Mouse (Mus musculus): Measurements from ENCODE around the gene Zfp39.
"Not testable (repeated sequence)": the region's sequence is repeated elsewhere in the genome, so short reads cannot be mapped to it uniquely, and the experiment has no call there.

Gene Zfp39

DNA sequence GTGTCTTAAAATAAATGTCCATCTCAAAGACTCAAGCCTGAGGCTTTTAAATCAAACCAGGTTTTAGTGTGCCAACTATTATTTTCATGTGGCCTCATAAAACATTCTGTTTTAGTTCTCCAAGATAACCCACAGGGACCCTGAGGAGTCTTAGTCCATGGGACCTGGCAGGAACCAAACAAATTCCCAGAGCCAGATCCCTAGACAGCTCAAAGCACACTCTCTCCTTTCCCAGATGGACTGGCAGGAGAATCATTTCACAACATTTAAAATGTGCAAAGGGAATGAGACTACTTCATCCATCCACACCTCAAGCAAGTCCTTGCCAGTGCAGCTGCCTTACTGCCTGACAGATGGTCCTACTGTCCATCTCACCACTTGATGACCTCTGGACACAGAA lies 65.1 kb downstream of the Zfp39 start, which contains the start of gene Olfr311:
Gene Olfr311, plus strand, starts transcription at position 301 of the 400 bp plus-strand sequence.
- intact Hi-C loops (cut with DNase I): not testable (repeated sequence)

Data from adrenal gland (tissue).